Mouse (Mus musculus): ENCODE results near the gene Tuba4a.
A peak's percentile ranks its signal among the peaks of the same experiment; 100 is the strongest.

Tuba4a gene

GRCm38 (mm10) chr1:75219531-75219930 is at the start of gene Tuba4a:
Gene Tuba4a, minus strand, starts transcription at chr1:75219865.
- DNase-seq (ENCODE audit: low spot score in 2 of 2), result no peak

GRCm38 (mm10) chr1:75264091-75264880 is 44.6 kb upstream of the Tuba4a start, which contains the start of gene Ptprn:
Gene Ptprn, minus strand, starts transcription at chr1:75264502.
- no peak for DNase-seq (ENCODE audit: low spot score in 2 of 2)

- DNase-seq (ENCODE audit: low spot score in 2 of 2), result no peak
Measured at GRCm38 (mm10) chr1:75262969-75263951, 43.6 kb upstream of the Tuba4a start.

GRCm38 (mm10) chr1:75261278-75261677 is 41.6 kb upstream of the Tuba4a start:
- DNase-seq (ENCODE audit: low spot score in 2 of 2), result no peak

GRCm38 (mm10) chr1:75255516-75256046 is 35.9 kb upstream of the Tuba4a start:
- no peak for DNase-seq (ENCODE audit: low spot score in 2 of 2)

- no peak for DNase-seq (ENCODE audit: low spot score in 2 of 2)
Measured at GRCm38 (mm10) chr1:75254625-75255013, 35.0 kb upstream of the Tuba4a start.

- peak; percentile 74 to 83 for DNase-seq (ENCODE audit: low spot score in 2 of 2)
Measured at GRCm38 (mm10) chr1:75253849-75254624, 34.4 kb upstream of the Tuba4a start.

- DNase-seq (ENCODE audit: low spot score in 2 of 2), result no peak
Measured at GRCm38 (mm10) chr1:75253029-75253428, 33.4 kb upstream of the Tuba4a start.

- DNase-seq (ENCODE audit: low spot score in 2 of 2), result no peak
Measured at GRCm38 (mm10) chr1:75252308-75252707, 32.6 kb upstream of the Tuba4a start.

- peak; percentile 80 to 88 for DNase-seq (ENCODE audit: low spot score in 2 of 2)
Measured at GRCm38 (mm10) chr1:75251112-75251970, 31.7 kb upstream of the Tuba4a start.

- DNase-seq (ENCODE audit: low spot score in 2 of 2), result no peak
Measured at GRCm38 (mm10) chr1:75250498-75250897, 30.8 kb upstream of the Tuba4a start.

GRCm38 (mm10) chr1:75248041-75248772 is 28.5 kb upstream of the Tuba4a start:
- DNase-seq (ENCODE audit: low spot score in 2 of 2), result no peak

GRCm38 (mm10) chr1:75247071-75247930 is 27.6 kb upstream of the Tuba4a start:
- DNase-seq (ENCODE audit: low spot score in 2 of 2), result no peak

- no peak for DNase-seq (ENCODE audit: low spot score in 2 of 2)
Measured at GRCm38 (mm10) chr1:75244836-75245235, 25.2 kb upstream of the Tuba4a start.

- no peak for DNase-seq (ENCODE audit: low spot score in 2 of 2)
Measured at GRCm38 (mm10) chr1:75244175-75244826, 24.6 kb upstream of the Tuba4a start.

GRCm38 (mm10) chr1:75243411-75243810 is 23.7 kb upstream of the Tuba4a start:
- DNase-seq (ENCODE audit: low spot score in 2 of 2), result no peak

- DNase-seq (ENCODE audit: low spot score in 2 of 2), result no peak
Measured at GRCm38 (mm10) chr1:75239591-75239990, 19.9 kb upstream of the Tuba4a start.

Measured in natural killer cell, adult 2 months (primary cell).